Mouse (Mus musculus): ENCODE results near the gene Plin3. TPM values are rescaled to one million over a fixed set of nuclear protein-coding genes. Genes with fewer than 3 reads are reported as not detected.
A peak's percentile ranks its signal among the peaks of the same experiment; 100 is the strongest.

The Plin3 gene
- polyA plus RNA-seq, 1 experiment from 2014 or later = 99.3 TPM

DNA sequence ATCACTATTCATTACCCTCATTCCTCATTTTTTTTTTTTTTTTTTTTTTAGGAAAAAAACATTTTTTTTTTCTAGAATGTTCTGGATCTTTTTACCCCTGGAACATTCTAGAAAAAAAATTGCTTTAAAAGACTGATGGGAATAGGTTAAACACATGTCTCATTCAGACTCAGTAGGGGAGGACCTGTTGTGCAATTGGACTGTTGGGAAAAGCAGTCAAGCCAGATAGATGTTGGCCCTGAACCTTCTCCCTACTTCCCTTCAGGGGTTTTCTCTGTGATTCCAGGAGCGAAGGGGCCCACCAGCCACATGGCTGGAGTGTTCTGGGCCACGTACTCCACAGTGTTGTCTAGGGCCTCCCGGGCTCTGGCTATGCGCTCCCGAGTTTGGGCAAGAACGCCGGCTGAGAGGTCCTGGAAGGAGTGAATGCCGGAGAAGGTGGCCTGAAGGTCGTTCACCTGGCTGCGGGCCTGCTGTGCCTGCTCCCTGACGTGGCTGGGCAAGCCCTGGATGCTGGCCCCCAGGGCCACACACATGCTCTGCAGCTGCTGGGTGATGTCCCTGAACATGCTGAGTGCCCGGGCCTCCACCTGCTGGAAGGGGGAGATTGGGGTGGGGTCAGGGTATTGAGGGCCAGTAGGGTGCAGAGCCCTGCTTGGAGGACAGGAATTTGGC, 13.1 kb downstream of the Plin3 start:
- WGBS = 92% methylated on average over 12 of the region's 12 CpGs
- Histone ChIP-seq H3K9ac (replicated peaks; ENCODE audit: low read depth) (no peak overlapping the region), H3K27ac (ENCODE audit: low read length) (no peak overlapping the region), H3K27me3 (replicated peaks; ENCODE audit: insufficient read depth, low read length) (no peaks in the 10 kb centered on the region), H3K36me3 (ENCODE audit: insufficient read depth, low read length) (peaks cover 27% of the 10 kb centered on the region), H3K9me3 (ENCODE audit: low read length) (no peaks in the 10 kb centered on the region), H3K4me1 (ENCODE audit: insufficient read depth, low read depth, low read length) (peaks cover 7% of the 10 kb centered on the region; the same call in 1 of the 2 replicates), H3K4me3 (ENCODE audit: low read depth, low read length) (no peak overlapping the region), H3K4me2 (replicated peaks; ENCODE audit: low read depth, low read length) (no peak overlapping the region)
- TF ChIP-seq EP300 (IDR thresholded peaks at IDR 0.05) (no peak), CTCF (IDR thresholded peaks at IDR 0.05) (no peak)
- DNase-seq (ENCODE audit: low spot score) (no peak), ATAC-seq (no peak)

DNA sequence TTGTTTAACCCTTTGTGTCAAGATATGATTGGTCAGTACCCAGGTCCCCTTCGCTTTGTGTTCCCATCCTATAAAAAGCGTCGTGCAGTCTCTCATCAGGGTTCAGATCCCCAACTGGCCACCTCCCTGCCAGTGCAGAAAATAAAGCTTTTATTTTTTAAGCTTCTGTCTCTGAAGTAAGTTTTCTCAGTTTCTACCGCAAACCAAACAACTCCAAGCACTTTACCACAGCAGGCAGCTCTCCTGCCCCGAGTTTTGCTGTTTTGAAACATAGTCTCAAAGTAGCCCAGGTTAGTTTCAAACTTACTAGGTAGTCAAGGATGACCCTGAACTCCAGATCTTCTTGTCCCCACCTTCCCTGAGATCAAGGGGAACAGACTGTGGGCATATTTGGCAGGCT, 14.3 kb downstream of the Plin3 start:
- H3K36me3 ChIP-seq (ENCODE audit: insufficient read depth, low read length) = peaks cover 18% of the 10 kb centered on the region
- no peaks in the 10 kb centered on the region for H3K9me3 ChIP-seq (ENCODE audit: low read length)
- 86% methylated on average over 5 of the region's 5 CpGs for WGBS
- H3K9ac ChIP-seq (replicated peaks; ENCODE audit: low read depth) = no peak overlapping the region
- DNase-seq (ENCODE audit: low spot score) (no peak), ATAC-seq (no peak)
- no peak overlapping the region for H3K4me2 ChIP-seq (replicated peaks; ENCODE audit: low read depth, low read length)
- H3K4me3 ChIP-seq (ENCODE audit: low read depth, low read length) = no peak overlapping the region
- peaks cover 7% of the 10 kb centered on the region; the same call in 1 of the 2 replicates for H3K4me1 ChIP-seq (ENCODE audit: insufficient read depth, low read depth, low read length)
- TF ChIP-seq CTCF (IDR thresholded peaks at IDR 0.05) = no peak
- H3K27ac ChIP-seq (ENCODE audit: low read length) = peak overlapping the region; percentile 75
- H3K27me3 ChIP-seq (replicated peaks; ENCODE audit: insufficient read depth, low read length) = no peaks in the 10 kb centered on the region

DNA sequence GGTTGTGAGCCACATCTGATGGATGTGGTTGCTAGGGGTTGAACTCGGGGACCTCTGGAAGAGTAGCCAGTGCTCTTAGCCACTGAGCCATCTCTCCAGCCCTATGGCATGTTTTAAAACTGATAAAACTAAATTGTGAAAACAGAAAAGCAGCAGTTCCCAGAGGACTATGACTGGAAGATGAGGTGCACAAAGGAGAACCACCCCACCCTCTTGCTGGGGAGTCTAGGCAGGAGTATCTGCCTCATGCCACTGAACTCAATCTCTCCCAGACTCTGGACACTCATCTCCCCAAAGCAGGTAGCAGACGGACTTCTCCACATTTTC, 15.1 kb downstream of the Plin3 start:
- peak overlapping the region; percentile 75 for H3K27ac ChIP-seq (ENCODE audit: low read length)
- peaks cover 7% of the 10 kb centered on the region; the same call in 1 of the 2 replicates for H3K4me1 ChIP-seq (ENCODE audit: insufficient read depth, low read depth, low read length)
- no peak for TF ChIP-seq CTCF (IDR thresholded peaks at IDR 0.05)
- no peak for TF ChIP-seq EP300 (IDR thresholded peaks at IDR 0.05)
- DNase-seq (ENCODE audit: low spot score) (no peak), ATAC-seq (no peak)
- H3K27me3 ChIP-seq (replicated peaks; ENCODE audit: insufficient read depth, low read length) = no peaks in the 10 kb centered on the region
- no peak overlapping the region for H3K9ac ChIP-seq (replicated peaks; ENCODE audit: low read depth)
- H3K4me3 ChIP-seq (ENCODE audit: low read depth, low read length) = no peak overlapping the region
- H3K9me3 ChIP-seq (ENCODE audit: low read length) = no peaks in the 10 kb centered on the region
- WGBS = 26% methylated on average over 2 of the region's 2 CpGs
- peak overlapping the region; percentile 67; the same call in 1 of the 2 replicates for H3K4me2 ChIP-seq (replicated peaks; ENCODE audit: low read depth, low read length)
- peaks cover 10% of the 10 kb centered on the region for H3K36me3 ChIP-seq (ENCODE audit: insufficient read depth, low read length)

DNA sequence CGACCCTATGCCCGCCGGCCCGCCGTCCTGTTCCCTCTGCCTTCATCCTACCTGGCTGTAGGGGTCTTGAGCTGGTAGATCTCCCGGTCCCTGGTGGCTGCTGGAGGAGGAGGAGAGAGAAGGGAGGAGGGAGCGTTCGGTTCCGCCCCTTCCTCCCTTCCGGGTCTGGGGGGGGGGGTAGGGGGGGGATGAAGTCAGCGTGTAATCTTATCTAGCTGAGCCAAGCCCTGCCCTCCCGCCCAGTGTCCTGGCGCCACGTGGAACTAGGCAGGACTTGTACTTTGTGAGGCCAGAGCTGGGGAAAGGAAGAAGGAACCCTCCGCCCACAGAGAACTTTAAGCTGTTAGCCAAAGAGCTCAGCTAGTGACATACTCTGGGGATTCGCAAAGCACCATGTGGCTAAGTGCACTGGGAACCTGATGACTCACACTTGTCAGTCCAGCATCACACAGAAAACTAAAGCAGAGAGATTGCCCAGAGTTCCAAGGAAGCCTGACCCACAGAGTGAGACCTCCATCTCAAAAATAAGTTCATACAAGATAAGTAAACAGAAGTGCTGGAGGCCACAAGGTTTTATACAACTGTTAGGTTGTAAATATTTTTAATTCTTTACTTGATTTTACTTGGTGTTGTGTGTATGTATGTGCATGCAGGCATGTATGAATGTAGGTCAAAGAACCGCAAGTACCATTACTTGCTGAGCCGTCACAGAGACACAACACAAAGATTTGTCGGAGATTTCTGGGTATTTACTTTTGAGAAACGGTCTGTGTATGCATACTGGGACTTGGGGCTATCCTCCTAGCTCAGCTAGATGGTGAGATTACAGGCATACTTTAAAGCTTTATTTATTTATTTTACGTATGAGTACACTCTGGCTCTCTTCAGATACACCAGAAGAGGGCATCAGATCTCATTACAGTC, 15.8 kb downstream of the Plin3 start, which contains the start of gene Ticam1:
Gene Ticam1, minus strand, starts transcription at position 144 of the 924 bp plus-strand sequence.
- peaks cover 7% of the 10 kb centered on the region; the same call in 1 of the 2 replicates for H3K4me1 ChIP-seq (ENCODE audit: insufficient read depth, low read depth, low read length)
- no peaks in the 10 kb centered on the region for H3K27me3 ChIP-seq (replicated peaks; ENCODE audit: insufficient read depth, low read length)
- H3K4me2 ChIP-seq (replicated peaks; ENCODE audit: low read depth, low read length) = peak within 1 kb of the TSS; percentile 67
- peak; percentile 97 for ATAC-seq
- H3K27ac ChIP-seq (ENCODE audit: low read length) = peak within 1 kb of the TSS; percentile 87
- WGBS = 1% methylated on average over 20 of the region's 21 CpGs
- H3K4me3 ChIP-seq (ENCODE audit: low read depth, low read length) = peak within 1 kb of the TSS; percentile 62
- no peaks in the 10 kb centered on the region for H3K9me3 ChIP-seq (ENCODE audit: low read length)
- TF ChIP-seq EP300 (IDR thresholded peaks at IDR 0.05) = peak; percentile 66; the same call in 1 of the 2 replicates
- TF ChIP-seq CTCF (IDR thresholded peaks at IDR 0.05) = peak; percentile 62
- peak; percentile 99 for DNase-seq (ENCODE audit: low spot score)
- peak within 1 kb of the TSS; percentile 64 for H3K9ac ChIP-seq (replicated peaks; ENCODE audit: low read depth)
- H3K36me3 ChIP-seq (ENCODE audit: insufficient read depth, low read length) = peaks cover 10% of the 10 kb centered on the region

DNA sequence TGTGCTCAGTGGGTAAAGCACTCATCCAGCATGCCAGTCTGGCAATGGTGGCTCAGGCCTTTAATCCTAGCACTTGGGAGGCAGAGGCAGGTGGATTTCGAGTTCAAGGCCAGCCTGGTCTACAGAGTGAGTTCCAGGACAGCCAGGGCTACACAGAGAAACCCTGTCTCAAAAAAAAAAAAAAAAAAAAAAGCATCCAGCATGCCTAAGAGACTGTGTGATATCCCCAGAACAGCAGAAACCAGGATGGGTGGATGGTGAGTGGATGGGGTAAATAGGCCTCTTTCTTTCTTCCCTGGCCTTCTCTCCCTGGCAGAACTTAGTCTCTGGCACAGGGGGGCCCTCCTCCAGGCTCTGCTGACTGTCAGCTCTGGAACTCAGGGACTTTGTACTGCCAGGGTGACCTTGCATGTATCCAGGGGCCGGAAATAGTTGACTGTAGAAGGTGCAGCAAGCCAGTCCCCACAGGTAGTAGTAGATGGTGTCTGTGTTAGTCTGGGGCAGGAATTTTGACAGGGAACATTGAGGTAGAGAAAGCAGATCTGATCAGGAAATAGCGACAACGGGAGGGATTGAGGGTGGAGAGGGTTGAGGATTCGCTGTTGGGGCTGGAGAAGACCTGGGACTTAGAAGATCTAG, 16.7 kb downstream of the Plin3 start:
- TF ChIP-seq CTCF (IDR thresholded peaks at IDR 0.05) = no peak
- no peak for TF ChIP-seq EP300 (IDR thresholded peaks at IDR 0.05)
- H3K4me1 ChIP-seq (ENCODE audit: insufficient read depth, low read depth, low read length) = peaks cover 7% of the 10 kb centered on the region; the same call in 1 of the 2 replicates
- peak overlapping the region; percentile 62 for H3K4me3 ChIP-seq (ENCODE audit: low read depth, low read length)
- WGBS = 20% methylated on average over 5 of the region's 5 CpGs
- H3K9ac ChIP-seq (replicated peaks; ENCODE audit: low read depth) = peak overlapping the region; percentile 64
- DNase-seq (ENCODE audit: low spot score) (peak; percentile 35), ATAC-seq (0 out of 2 replicates have a peak, but pooled peaks have one; percentile 1)
- H3K4me2 ChIP-seq (replicated peaks; ENCODE audit: low read depth, low read length) = peak overlapping the region; percentile 67
- no peaks in the 10 kb centered on the region for H3K9me3 ChIP-seq (ENCODE audit: low read length)
- peak overlapping the region; percentile 87 for H3K27ac ChIP-seq (ENCODE audit: low read length)
- H3K27me3 ChIP-seq (replicated peaks; ENCODE audit: insufficient read depth, low read length) = no peaks in the 10 kb centered on the region
- peaks cover 8% of the 10 kb centered on the region for H3K36me3 ChIP-seq (ENCODE audit: insufficient read depth, low read length)

DNA sequence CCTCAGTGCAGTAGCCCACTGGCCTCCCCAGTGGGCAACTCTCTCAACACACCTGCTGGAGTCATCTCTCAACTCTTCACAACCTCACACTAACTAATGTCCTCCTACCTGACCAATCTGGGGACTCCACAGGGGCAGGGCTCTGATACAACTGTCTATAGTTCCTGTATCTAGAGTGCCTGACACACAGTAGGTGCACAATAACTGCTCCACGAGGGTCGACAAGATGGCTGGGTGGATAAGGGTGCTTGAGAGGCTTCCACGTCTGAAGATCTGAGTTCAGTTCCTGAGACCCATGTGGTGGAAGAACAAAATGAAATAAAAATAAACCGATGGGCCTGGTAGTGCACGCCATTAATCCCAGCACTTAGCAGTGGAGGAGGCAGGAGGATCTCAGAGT, 18.7 kb downstream of the Plin3 start:
- Histone ChIP-seq H3K27ac (ENCODE audit: low read length) (no peak overlapping the region), H3K9me3 (ENCODE audit: low read length) (no peaks in the 10 kb centered on the region), H3K9ac (replicated peaks; ENCODE audit: low read depth) (no peak overlapping the region), H3K4me2 (replicated peaks; ENCODE audit: low read depth, low read length) (no peak overlapping the region), H3K4me1 (ENCODE audit: insufficient read depth, low read depth, low read length) (peaks cover 7% of the 10 kb centered on the region; the same call in 1 of the 2 replicates), H3K4me3 (ENCODE audit: low read depth, low read length) (no peak overlapping the region), H3K36me3 (ENCODE audit: insufficient read depth, low read length) (peaks cover 8% of the 10 kb centered on the region; the same call in 1 of the 2 replicates), H3K27me3 (replicated peaks; ENCODE audit: insufficient read depth, low read length) (no peaks in the 10 kb centered on the region)
- TF ChIP-seq EP300 (IDR thresholded peaks at IDR 0.05) = no peak
- WGBS = 80% methylated on average over 5 of the region's 5 CpGs
- ATAC-seq (no peak), DNase-seq (ENCODE audit: low spot score) (no peak)

Measured in lung, postnatal 0 days (tissue).